Mouse (Mus musculus) liver, embryonic 18 days (tissue): ENCODE measurements around the gene 4931428F04Rik. TPM values are rescaled to one million over a fixed set of nuclear protein-coding genes. Genes with fewer than 3 reads are reported as not detected.

ENCODE experiments used
- polyA plus RNA-seq: library from polyadenylated mRNA; depleted of rRNA; stranded (reverse); fragments of >200 nt; gene quantifications from 2 replicates; pipeline ENCODE4 v1.2.3, GENCODE M21; 2012; rRNA removed

The 4931428F04Rik gene
- 1.1 and 1.5 TPM in 2 replicates for polyA plus RNA-seq

DNA sequence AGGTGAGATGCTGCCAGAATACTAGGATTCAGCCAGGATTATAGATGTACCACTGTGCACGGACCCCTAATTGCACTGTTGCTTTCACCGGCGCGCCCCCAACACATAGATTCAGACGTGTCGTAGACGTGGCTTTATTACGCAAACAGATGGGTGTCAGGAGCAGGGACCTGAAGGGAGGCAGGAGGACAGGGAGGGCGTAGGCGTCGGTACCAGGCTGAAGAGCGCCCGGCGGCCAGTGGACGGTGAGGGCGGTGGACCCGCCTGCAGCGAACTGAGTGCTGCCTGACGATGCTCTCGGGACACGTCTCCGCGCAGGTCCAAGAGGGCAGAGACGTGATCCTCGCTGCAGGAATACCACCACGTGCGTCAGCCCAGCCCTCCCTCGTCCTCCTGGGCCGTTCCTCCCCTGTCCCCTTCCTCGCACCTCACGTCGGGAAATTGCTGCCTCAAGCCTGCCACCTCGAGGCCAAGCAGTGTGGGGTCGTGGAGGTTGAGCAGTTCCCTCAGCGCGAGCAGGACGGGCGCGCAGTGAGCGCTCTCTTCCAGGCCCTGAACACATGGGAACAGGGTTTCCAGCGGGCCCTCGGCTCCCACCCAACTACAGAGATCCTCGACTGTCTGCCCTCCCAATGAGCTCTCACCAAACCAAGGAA lies at the start of gene 4931428F04Rik:
4931428F04Rik (minus strand) TSS at position 60 of the 656 bp plus-strand sequence.

GRCm38 (mm10) chr8:105326141-105326672 lies 36.5 kb upstream of the 4931428F04Rik start, which contains the start of the genes Lrrc29 and Tmem208:
Lrrc29 (minus strand) TSS chr8:105326278.
Tmem208 (plus strand) TSS chr8:105326354.

GRCm38 (mm10) chr8:105305211-105306145 lies 15.8 kb upstream of the 4931428F04Rik start, which contains the start of gene Elmo3:
Elmo3 (plus strand) TSS chr8:105305601.

DNA sequence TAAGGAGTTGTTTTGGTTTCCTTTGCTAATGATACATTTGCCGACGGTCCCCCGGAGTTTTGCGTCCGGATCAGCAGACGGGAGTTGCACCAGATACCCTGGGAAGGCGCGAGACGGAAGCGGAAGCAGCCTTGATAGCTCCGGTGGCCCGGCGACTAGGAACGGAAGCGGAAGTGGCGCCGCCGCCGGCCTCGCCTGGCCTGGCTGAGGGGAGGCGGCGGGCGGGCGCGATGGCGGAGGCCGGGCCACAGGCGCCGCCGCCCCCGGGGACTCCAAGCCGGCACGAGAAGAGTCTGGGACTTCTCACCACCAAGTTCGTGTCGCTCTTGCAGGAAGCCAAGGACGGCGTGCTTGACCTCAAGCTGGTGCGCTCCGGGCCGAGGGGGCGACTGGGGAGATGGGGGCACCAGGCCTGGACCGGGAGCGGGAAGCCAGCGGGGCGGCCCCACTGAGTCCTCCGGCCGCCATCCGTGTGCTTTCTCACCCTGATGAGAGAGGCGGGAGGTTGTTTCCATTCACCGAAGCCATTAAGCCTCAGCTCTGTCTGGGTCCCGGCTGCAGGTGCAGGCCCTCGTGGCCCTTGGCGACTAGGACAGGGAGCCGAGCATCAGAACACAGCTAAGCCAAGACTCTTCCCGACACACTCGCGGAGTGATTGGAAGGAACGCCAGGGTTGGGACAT lies 8.0 kb upstream of the 4931428F04Rik start, which contains the start of gene E2f4:
E2f4 (plus strand) TSS at position 153 of the 682 bp plus-strand sequence.

DNA sequence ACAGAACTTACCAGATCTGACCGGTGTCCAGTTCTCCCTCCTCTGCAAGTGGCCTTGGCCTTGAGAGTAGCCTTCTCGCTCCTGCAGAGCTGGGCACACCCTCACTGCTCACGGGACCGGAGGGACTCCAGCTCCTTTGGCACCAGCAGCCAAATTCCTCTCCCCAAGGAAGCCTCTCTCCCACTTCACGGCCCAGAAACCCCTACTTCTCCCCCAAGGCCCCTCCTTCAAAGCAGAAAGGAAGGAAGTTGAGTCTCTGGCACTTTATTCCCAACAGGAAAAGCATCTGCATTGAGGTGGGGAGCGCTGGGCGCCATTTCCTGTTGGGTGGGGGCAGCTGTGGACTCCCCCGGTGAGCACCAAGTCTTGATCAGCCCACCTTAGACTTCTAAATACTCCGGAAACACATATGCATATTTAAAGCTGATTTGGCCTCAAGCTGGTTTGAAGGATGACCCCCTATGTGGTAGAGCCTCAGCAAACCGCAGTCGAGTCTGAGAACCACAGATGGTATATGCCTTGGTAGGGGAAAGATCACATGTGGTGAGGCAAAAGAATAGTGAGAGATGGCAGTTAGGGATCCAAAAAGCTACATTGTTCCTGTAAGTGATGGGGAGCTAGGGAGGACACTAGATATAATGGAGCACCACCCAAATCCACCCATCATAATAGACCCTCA lies 6.4 kb upstream of the 4931428F04Rik start, which contains the start of gene Exoc3l:
Exoc3l (minus strand) TSS at position 207 of the 679 bp plus-strand sequence.

GRCm38 (mm10) chr8:105275840-105276239 lies 13.8 kb downstream of the 4931428F04Rik start, which contains the start of gene Nol3:
Nol3 (plus strand) TSS chr8:105276140.

DNA sequence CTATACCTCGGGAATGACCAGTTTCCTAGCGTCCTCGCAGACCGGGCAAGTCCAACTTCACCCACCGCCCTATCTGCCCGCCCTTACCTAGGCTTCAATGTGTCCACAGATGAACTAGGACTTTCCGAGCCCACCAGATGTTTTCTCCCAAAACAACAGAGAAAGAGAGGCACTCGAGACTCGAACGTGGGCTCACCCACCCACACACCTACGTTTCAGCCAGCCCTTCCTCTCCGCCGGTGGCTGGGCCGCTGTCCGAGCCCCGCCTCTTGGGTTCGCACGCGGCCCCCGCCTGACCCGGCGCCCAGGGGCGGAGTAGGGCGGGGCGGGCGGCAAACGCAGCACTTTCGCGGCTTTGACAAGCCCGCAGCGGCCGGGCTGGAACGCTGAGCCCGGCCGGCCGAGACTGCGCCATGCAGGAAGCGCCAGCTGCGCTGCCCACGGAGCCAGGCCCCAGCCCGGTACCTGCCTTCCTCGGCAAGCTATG lies 20.2 kb downstream of the 4931428F04Rik start, which contains the start of gene Hsf4:
Hsf4 (plus strand) TSS at position 341 of the 487 bp plus-strand sequence.

GRCm38 (mm10) chr8:105264024-105264982 lies 25.4 kb downstream of the 4931428F04Rik start, which contains the start of the genes Tradd and Fbxl8:
Tradd (minus strand) TSS chr8:105264609.
Fbxl8 (plus strand) TSS chr8:105264648.

GRCm38 (mm10) chr8:105254966-105255350 lies 34.7 kb downstream of the 4931428F04Rik start, which contains the start of gene B3gnt9:
B3gnt9 (minus strand) TSS chr8:105255153.

Other genes with a start within 250 kb of the 4931428F04Rik start
- gene Ces3a, start 241.3 kb downstream of the 4931428F04Rik start, polyA plus RNA-seq, result 30.4 and 58.8 TPM in 2 replicates
- 0.06 and 0.16 TPM in 2 replicates for gene Ces3b, start 206.1 kb downstream of the 4931428F04Rik start, polyA plus RNA-seq
- gene Ces4a, start 158.1 kb downstream of the 4931428F04Rik start, polyA plus RNA-seq, result 0.14 and 0.16 TPM in 2 replicates
- gene Cbfb, start 119.2 kb downstream of the 4931428F04Rik start, polyA plus RNA-seq, result 7.7 and 8.9 TPM in 2 replicates
- 24.2 and 26.1 TPM in 2 replicates for gene D230025D16Rik, start 64.7 kb downstream of the 4931428F04Rik start, polyA plus RNA-seq
- gene B3gnt9, start 34.7 kb downstream of the 4931428F04Rik start, polyA plus RNA-seq, result 2.0 TPM in 2 replicates
- 7.9 and 8.0 TPM in 2 replicates for gene Tradd, start 25.3 kb downstream of the 4931428F04Rik start, polyA plus RNA-seq
- gene Fbxl8, start 25.2 kb downstream of the 4931428F04Rik start, polyA plus RNA-seq, result 1.6 and 1.8 TPM in 2 replicates
- 0.08 and 0.17 TPM in 2 replicates for gene Hsf4, start 20.1 kb downstream of the 4931428F04Rik start, polyA plus RNA-seq
- 0.02 TPM in 2 replicates for gene Nol3, start 13.7 kb downstream of the 4931428F04Rik start, polyA plus RNA-seq
- gene Exoc3l, start 6.2 kb upstream of the 4931428F04Rik start, polyA plus RNA-seq, result 7.6 and 9.2 TPM in 2 replicates
- 121 and 133 TPM in 2 replicates for gene E2f4, start 7.8 kb upstream of the 4931428F04Rik start, polyA plus RNA-seq
- gene Elmo3, start 15.7 kb upstream of the 4931428F04Rik start, polyA plus RNA-seq, result 10.1 and 10.5 TPM in 2 replicates
- gene Lrrc29, start 36.4 kb upstream of the 4931428F04Rik start, polyA plus RNA-seq, result 6.1 and 8.6 TPM in 2 replicates
- 55.7 and 58.3 TPM in 2 replicates for gene Tmem208, start 36.5 kb upstream of the 4931428F04Rik start, polyA plus RNA-seq
- 4.5 and 5.2 TPM in 2 replicates for gene Fhod1, start 58.1 kb upstream of the 4931428F04Rik start, polyA plus RNA-seq
- 0.91 and 1.0 TPM in 2 replicates for gene Slc9a5, start 59.0 kb upstream of the 4931428F04Rik start, polyA plus RNA-seq
- gene Plekhg4, start 83.4 kb upstream of the 4931428F04Rik start, polyA plus RNA-seq, result 0.07 and 0.12 TPM in 2 replicates
- 0.01 TPM in 2 replicates for gene Kctd19, start 123.6 kb upstream of the 4931428F04Rik start, polyA plus RNA-seq
- gene Lrrc36, start 123.7 kb upstream of the 4931428F04Rik start, polyA plus RNA-seq, result 0.07 and 0.08 TPM in 2 replicates
- 1.7 and 2.6 TPM in 2 replicates for gene Tppp3, start 181.7 kb upstream of the 4931428F04Rik start, polyA plus RNA-seq
- gene Zdhhc1, start 207.0 kb upstream of the 4931428F04Rik start, polyA plus RNA-seq, result 3.3 and 3.8 TPM in 2 replicates
- 0.28 and 0.29 TPM in 2 replicates for gene Hsd11b2, start 228.9 kb upstream of the 4931428F04Rik start, polyA plus RNA-seq